Mouse (Mus musculus) mouse embryonic stem cell (cell line): ENCODE results near the gene Cdc42ep2.

Experiments
- in situ Hi-C, 2 experiments: fragments of 300-500 bp; cut with MboI; formaldehyde crosslinking; loops; 1 replicate in 1 of 2; 3 replicates in 1 of 2; pipeline ENCODE4 v1.14.3; 2019 to 2020; ENCODE audit warnings: low sequenced_read_pairs in 2 of 2, low pct_unique_long_range_greater_than_20kb in 1 of 2, mixed read lengths in 1 of 2; ENCODE audit not compliant: unreplicated experiment in 1 of 2

The Cdc42ep2 gene

GRCm38 (mm10) chr19:5924713-5925093 is at the start of gene Cdc42ep2:
Cdc42ep2 (minus strand) TSS chr19:5924816.
- in situ Hi-C loops = no loop called here

DNA sequence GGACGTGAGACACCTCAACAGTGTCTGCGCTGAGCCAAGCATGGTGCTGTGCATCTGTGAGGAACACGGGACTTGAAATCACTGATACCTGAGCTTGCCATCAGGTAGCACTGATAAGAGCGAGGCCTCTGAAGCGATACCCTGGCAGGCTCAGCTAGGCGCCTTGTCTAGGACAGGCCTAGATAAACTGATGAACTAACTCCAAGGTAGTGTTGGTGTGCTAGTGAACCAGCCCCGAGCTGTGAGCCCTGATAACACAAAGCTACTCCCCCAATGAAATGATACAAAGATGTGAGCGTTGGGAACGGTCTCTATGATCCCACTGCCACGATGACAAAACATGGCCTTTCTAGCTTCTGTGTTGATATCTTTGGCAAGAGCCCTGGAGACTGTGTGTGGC is 43.0 kb upstream of the Cdc42ep2 start:
- in situ Hi-C loops = loop anchor here in 1 of 2 experiments (25.0 kb wide), 1 partner anchor 370 kb away; the partner anchor contains the start of genes Map4k2 and Men1

GRCm38 (mm10) chr19:5966786-5967185 is 42.2 kb upstream of the Cdc42ep2 start:
- in situ Hi-C loops = loop anchor here in 1 of 2 experiments (25.0 kb wide), 1 partner anchor 371 kb away; the partner anchor contains the start of genes Map4k2 and Men1

DNA sequence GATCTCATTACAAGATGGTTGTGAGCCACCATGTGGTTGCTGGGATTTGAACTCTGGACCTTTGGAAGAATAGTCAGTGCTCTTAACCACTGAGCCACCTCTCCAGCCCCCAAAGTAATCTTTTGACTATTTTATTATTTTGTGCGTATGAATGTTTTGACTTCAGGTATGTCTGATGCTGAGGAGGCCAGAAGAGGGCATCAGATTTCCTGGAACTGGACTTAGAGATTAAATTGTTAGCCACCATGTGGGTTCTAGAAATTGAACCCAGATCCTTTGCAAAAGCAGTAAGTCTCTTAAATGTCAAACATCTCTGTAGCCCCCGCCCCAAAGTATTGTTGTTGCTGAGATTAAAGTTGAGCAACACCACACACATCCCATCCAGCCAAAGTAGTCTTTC is 41.3 kb upstream of the Cdc42ep2 start:
- in situ Hi-C loops = loop anchor here in 1 of 2 experiments (25.0 kb wide), 1 partner anchor 371 kb away; the partner anchor contains the start of genes Map4k2 and Men1

DNA sequence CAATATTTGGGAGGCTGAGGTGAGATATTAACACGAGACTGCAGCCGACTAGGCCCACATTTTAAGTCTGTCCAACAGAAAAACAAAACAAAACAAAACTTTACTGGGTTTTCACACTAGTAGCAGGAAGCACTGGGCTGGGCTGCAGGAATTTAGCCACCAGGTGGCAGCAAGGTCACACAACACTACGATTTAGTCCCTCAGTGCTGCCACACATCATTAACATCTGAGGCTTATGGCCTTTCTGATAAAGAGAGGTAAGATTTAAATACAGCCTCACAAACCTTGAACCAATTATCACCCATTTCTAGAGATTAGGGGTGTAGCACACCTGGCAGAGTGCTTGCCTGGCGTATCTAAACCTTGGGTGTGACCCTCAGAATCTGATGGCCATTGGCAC is 40.7 kb upstream of the Cdc42ep2 start:
- in situ Hi-C loops = loop anchor here in 1 of 2 experiments (25.0 kb wide), 1 partner anchor 372 kb away; the partner anchor contains the start of genes Map4k2 and Men1

DNA sequence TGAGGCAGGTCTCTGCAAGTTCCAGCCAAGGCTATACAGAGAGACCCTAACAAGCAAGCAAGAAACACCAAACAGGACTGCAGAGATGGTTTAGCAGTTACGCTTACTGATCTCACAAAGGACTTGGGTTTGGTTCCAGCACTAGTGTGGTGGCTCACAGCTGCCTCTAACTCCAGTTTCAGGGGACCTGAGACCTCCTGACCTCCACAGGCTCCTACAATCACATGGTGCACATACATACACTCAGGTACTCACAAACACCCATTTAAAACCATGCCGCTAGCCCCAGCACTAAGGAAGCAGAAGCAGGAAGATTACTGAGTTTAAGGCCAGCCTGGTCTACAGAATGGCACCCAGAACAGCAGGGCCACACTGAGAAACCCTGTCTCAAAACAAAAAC is 40.2 kb upstream of the Cdc42ep2 start:
- in situ Hi-C loops = loop anchor here (5.0 to 25.0 kb wide), 3 partner anchors 52 to 372 kb away; partner anchors contain the start of genes Snx15 (in 2 of the 2), Capn1 (in 1 of the 2), Map4k2 (in 1 of the 2) and Men1 (in 1 of the 2)

DNA sequence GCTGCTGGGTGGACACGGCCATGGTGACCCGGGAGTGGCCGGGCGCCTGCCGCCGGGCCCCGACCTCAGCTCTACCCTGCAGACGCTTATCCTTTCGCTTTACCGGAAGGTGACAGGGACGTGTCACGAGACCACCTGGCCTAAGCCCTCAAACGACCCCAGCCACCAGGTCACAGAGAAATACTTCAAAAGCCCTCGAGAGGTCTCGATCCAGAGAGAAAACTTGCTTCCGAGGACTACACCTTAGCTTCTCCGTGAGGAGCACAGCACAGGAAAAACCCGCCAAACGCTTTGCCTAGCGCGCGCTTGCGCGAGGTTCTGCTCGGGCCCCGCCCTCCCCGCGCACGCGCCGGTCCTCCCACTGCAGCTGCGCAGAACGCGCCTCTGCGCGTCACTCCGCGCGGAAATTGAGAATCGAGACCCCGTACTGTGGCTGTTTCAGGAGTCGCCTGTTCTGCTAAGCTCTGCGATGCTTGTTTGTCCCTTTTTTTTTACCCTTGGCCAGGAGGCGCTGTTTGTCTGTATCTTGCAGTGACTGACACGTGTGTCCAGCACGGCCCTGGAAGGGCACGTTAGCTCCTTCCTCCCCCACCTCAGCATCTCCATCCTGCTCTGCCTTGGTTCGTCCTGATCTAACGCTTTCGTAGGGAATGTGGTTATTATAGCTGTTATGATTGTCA is 39.4 kb upstream of the Cdc42ep2 start, which contains the start of gene Pola2:
TSS of gene Pola2 (minus strand) at position 320 of the 680 bp plus-strand sequence.
- in situ Hi-C loops = loop anchor here (5.0 to 25.0 kb wide), 3 partner anchors 53 to 373 kb away; partner anchors contain the start of genes Snx15 (in 2 of the 2), Capn1 (in 1 of the 2), Map4k2 (in 1 of the 2) and Men1 (in 1 of the 2)

- in situ Hi-C loops = loop anchor here (5.0 to 25.0 kb wide), 3 partner anchors 55 to 375 kb away; partner anchors contain the start of genes Snx15 (in 2 of the 2), Capn1 (in 1 of the 2), Map4k2 (in 1 of the 2) and Men1 (in 1 of the 2)
These were observed 38.0 kb upstream of the Cdc42ep2 start for GRCm38 (mm10) chr19:5962651-5963050.

DNA sequence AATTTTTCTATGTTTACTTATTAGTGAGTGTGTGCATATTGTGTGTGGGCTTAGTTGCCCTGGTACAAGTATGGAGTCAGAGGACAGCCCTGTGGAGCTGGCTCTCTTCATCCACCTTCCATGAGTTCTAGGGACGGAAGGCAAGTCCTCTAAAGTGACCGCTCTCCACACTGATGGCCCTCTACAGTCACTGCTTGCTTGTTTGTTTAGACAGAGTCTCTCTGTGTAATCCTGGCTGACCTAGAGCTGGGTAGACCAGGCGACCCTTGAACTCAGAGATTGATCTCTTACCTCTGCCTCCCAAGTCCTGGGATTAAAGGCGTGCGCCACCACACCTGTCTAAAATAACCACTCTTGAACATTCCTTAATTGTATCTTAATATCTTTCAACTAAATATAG is 32.8 kb upstream of the Cdc42ep2 start:
- in situ Hi-C loops = loop anchor here in 1 of 2 experiments (25.0 kb wide), 1 partner anchor 380 kb away; the partner anchor contains the start of genes Map4k2 and Men1

DNA sequence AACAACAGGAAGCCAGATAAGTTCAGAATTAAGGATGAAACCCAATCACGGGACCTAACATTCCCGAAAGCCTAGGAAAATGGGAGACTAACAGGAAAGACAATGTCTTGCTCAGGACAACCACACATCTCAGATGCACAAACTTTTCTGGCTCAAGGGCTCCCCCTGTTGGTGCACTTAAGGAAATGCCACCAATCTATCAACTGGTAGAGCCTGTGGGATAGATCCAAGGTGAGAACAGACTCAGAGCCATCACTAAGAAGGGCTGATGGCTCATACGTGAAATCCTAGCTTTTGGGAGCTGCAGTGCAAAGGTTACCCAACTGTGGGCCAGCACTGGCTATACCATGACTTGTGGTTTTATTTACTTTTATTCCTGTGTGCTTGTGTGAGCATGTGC is 32.1 kb upstream of the Cdc42ep2 start:
- in situ Hi-C loops = loop anchor here in 1 of 2 experiments (25.0 kb wide), 1 partner anchor 381 kb away; the partner anchor contains the start of genes Map4k2 and Men1

GRCm38 (mm10) chr19:5955704-5956670 is 31.4 kb upstream of the Cdc42ep2 start:
- in situ Hi-C loops = loop anchor here in 1 of 2 experiments (25.0 kb wide), 1 partner anchor 381 kb away; the partner anchor contains the start of genes Map4k2 and Men1

DNA sequence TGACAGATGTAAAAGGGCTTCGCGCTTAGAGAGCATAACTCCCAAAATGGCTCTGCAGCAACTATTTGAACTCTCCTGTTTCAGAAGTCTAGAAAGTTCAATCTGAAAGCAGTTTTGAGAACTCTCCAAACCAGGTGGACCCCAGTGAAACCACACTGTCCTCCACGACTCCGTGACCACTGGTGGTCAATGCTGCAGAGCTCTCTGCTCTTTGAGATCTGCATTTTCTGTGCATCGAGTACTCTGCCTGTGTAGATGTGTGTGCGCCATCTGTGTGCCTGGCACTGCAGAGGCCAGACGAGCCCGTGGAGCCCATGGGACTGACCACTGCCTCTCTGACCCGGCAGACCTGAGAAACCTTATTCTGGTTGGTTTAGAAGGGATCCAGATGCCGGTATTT is 30.3 kb upstream of the Cdc42ep2 start:
- in situ Hi-C loops = loop anchor here in 1 of 2 experiments (25.0 kb wide), 1 partner anchor 382 kb away; the partner anchor contains the start of genes Map4k2 and Men1

DNA sequence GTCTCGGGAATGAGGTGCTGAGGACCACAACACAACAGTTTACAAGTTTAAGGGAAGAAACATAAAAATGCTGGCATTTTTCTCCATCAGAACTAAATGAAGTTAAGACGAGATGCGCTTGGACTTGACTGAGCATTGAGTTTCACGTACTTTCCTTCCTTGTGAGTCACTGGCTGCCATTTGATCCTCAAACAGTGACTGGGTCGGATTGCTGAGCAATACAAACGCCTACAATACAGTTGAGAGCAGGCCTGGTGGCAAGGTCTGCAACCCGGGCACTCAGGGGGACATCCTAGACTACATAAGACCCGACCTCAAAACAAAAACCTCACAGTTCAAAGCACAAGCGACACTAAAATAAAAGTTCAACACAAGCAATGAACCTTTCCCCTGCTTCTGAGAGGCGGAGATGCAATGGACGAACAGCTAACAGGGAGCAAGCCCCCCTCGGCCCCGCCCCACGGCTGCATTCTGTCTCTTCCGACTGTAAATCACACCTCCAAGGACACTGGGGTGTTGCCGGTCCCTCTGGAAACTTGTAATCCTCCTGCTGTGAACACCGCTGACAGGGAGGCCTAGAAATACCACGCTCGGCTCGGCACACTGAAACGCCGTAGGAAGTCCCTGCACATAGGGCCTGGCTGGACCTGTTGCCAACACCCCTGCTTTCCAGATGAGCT is 29.6 kb upstream of the Cdc42ep2 start:
- in situ Hi-C loops = loop anchor here in 1 of 2 experiments (25.0 kb wide), 1 partner anchor 383 kb away; the partner anchor contains the start of genes Map4k2 and Men1

DNA sequence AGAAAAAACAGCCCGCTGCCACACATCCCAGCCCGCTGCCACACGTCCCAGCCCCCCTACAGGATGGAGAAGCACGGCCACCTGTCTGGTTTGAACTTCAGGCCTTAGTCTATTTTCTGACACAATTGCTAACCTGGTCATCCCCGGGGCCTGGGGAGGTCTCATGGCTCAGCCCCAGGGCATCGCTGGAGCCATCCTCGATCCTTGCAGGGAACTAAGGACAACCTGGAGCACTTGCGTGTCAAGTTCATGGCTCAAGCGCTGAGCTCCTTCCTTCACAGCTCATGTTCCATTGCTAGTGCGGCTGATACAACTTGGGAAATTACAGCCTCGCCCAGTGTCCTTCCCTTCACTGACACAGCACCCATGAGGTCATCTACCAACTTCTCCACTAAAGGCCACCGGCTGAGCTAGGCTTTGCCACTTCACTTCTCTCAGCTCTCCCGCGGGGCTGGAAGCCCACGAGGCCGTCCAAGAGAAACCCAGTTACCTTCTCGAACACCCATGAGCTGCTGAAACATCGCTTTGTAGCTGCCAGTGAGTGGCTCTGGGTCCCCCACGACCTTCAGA is 28.7 kb upstream of the Cdc42ep2 start:
- in situ Hi-C loops = loop anchor here in 1 of 2 experiments (25.0 kb wide), 1 partner anchor 384 kb away; the partner anchor contains the start of genes Map4k2 and Men1

- in situ Hi-C loops = loop anchor here in 1 of 2 experiments (25.0 kb wide), 1 partner anchor 385 kb away; the partner anchor contains the start of genes Map4k2 and Men1
These were observed 27.6 kb upstream of the Cdc42ep2 start for GRCm38 (mm10) chr19:5952071-5952691.

GRCm38 (mm10) chr19:5951631-5952030 is 27.0 kb upstream of the Cdc42ep2 start:
- in situ Hi-C loops = loop anchor here in 1 of 2 experiments (25.0 kb wide), 1 partner anchor 386 kb away; the partner anchor contains the start of genes Map4k2 and Men1
